Mouse (Mus musculus) gastrocnemius, postnatal 36 days (tissue): ENCODE data around the gene Trim34b. TPM values are rescaled to one million over a fixed set of nuclear protein-coding genes. Genes with fewer than 3 reads are reported as not detected.
A peak's percentile ranks its signal among the peaks of the same experiment; 100 is the strongest.
"Not testable (repeated sequence)": the region's sequence is repeated elsewhere in the genome, so short reads cannot be mapped to it uniquely, and the experiment has no call there.

Experiments
- DNase-seq, 2 experiments: peaks; one replicate each; pipeline ENCODE4 v3.0.0; 2022
- intact Hi-C: fragments of 180-260 bp; cut with DNase I; formaldehyde crosslinking; loops from one replicate; pipeline ENCODE4 v1.15.1; 2025
- long read RNA-seq, 2 experiments: library from polyadenylated mRNA; stranded (forward); transcript quantifications; one replicate each; pipeline ENCODE4 v2.0.0; 2021
- total RNA-seq, 2 experiments: library from RNA; stranded (reverse); gene quantifications; 2 replicates each; pipeline ENCODE4 v1.2.3; 2021

Trim34b gene
- under 1 TPM in 1 of 2 experiments, not detected in 1; 0.39 TPM for total RNA-seq
- long read RNA-seq, experiment 1: 0 reads
- long read RNA-seq, experiment 2: 0 reads

GRCm38 (mm10) chr7:104329171-104329570 lies at the start of gene Trim34b:
TSS of gene Trim34b (plus strand) at chr7:104329471.
- DNase-seq, intact Hi-C loops: not testable (repeated sequence)

DNA sequence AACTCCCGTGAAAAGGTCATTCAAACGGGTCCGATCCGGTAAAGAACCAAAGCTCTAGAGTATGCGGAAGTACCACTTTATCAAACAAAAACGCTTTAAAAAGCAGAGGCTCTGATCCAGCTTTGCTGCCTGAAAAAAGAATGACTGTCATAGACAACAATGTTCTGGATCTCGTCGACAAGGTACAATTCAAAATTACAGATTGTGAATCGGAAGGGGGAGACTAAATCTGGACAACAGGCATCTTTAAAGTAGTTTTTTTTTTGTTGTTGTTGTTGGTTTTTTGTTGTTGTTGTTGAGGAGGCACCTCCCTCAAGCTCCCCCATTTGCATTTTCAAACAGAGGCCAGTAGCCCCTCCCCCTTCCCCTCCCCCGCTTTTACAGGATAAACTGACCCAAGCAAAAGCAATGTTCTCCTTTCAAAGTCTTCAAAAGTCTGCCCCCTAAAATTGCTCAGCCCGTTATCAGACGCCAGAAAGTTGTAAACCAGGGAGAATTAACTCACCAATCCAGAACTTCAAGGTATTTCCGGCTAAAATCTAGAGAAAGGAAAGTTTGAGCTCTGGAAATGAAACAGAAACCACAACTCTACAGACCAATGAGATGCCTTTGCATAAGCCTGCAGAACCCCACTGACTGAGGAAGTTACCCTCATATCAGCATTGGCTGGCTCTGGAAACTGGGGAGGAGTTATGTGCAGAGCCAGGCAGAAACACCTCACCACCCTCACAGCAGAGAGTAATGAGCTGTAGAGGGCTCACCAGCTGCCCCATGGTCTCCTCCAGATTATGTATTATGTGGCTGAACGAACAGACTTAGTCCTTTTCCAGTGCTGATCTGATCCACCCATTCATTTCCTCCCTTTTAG lies 41.5 kb upstream of the Trim34b start, which contains the start of gene Trim5:
Gene Trim5 (minus strand): TSS at position 519 of the 868 bp plus-strand sequence.
- DNase-seq: not testable (repeated sequence)

DNA sequence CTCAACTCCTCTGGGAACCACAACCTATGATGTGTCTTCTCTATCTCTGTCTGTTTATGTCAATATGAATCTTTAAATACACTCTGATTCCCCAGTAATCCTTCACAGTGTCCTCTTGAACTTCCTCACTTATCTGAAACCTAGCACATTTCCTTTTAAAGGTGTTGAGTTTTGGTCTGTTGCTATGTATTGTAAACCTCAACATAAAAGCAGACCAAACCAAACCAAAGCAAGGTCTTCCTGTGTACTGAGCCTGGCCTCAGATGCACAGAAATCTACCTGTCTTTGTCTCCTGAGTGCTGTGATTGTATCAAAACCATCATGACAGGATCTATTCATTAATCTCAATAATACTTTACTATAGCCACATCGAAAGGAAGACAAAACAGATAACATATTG lies 38.6 kb upstream of the Trim34b start:
- no peak for DNase-seq
- intact Hi-C loops: no loop called here

More for the DNA sequence above, 41.5 kb upstream of the Trim34b start, which contains the start of gene Trim5:
- intact Hi-C loops: not testable (repeated sequence)

DNA sequence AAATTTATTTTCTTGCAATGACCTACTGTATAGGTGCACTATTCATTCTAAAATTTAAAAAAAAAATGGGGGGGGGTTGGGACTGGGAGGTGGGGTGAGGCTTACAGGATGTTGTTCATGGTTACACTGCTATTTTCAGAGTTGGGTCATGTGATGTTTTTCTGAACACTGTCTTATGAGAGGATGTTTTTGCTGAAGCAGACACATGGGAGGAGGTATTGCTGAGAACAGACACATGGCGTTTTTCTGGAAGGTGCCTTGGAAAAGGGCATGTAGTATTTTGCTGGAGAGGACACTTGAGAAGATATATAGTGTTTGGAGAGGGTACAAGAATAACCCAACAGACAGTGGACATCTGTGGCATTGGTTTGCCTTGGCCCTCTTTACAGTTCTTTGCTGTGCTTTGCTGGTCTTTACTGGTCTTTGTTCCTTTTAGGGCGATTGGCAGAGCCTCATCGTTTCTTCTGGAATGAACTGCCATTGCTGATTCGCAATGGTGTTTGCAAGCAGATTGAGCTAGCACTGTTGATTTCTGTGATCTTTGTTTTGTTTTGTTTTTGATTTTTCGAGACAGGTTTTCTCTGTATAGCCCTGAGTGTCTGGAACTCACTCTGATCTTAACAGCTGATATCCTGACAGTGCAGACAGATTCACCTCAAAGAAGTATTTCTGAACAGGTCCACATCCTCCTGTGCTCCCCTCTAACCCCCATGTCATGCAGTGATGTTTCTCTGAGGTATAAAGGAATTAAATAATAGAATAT lies 37.5 kb upstream of the Trim34b start:
- intact Hi-C loops: no loop called here
- DNase-seq: no peak

GRCm38 (mm10) chr7:104314796-104315353 lies 14.4 kb upstream of the Trim34b start:
- intact Hi-C loops: no loop called here
- no peak for DNase-seq

DNA sequence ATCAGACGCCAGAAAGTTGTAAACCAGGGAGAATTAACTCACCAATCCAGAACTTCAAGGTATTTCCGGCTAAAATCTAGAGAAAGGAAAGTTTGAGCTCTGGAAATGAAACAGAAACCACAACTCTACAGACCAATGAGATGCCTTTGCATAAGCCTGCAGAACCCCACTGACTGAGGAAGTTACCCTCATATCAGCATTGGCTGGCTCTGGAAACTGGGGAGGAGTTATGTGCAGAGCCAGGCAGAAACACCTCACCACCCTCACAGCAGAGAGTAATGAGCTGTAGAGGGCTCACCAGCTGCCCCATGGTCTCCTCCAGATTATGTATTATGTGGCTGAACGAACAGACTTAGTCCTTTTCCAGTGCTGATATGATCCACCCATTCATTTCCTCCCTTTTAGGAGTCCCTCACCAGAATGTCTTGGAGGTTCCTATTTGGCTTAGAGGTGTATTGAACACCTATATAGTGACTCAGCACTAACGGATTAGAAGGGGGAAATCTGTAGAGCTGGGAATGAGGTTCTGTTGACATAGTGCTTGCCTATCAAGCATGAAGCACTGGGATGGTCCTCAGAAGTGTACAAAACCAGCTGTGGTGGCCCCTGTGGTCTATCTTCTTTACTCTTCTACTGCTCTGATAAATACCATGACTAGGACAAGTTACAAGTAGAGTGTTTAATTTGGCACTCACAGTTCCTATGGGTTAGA lies 13.7 kb upstream of the Trim34b start, which contains the start of gene Trim12a:
Gene Trim12a (minus strand): TSS at position 98 of the 712 bp plus-strand sequence.
- DNase-seq, intact Hi-C loops: not testable (repeated sequence)

DNA sequence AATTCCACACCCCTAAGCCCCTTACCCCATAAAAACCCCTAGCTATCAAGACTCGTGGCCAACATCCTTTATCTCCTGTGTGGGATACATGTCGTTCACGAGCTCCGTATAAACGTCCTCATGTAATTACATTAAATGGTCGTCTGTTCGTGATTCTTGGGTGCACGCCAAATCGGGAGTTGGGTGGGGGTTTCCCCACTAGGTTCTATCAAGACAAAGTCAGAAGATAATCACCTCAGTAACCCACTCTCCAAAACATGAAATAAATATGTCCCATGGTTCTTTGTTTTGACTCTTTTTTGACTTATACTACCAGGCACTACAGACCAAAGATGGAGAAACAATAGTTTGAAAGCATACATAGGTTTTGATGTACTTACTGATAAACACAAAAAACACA lies 7.2 kb upstream of the Trim34b start:
- intact Hi-C loops: no loop called here
- no peak for DNase-seq

DNA sequence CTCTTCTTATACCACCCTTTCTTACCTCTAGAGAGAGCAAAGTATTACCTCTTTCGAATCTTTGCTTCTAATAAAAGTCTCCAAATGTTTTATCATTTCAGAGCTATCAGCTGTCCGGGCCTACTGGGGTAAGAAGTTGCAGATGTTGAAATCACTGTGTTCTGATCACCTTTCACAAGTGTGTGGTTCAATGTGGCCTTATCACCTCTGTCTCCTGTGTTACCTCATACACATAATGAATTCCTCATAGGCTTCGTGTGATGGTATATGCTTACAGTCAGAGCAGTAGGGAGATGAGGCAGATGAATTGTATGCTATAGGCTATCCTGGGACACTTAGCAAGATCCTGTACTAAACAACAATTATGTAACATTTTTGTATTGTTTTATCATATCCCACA lies 6.3 kb downstream of the Trim34b start:
- DNase-seq, intact Hi-C loops: not testable (repeated sequence)

- DNase-seq, intact Hi-C loops: not testable (repeated sequence)
Observed at GRCm38 (mm10) chr7:104340744-104341143, 11.5 kb downstream of the Trim34b start.

DNA sequence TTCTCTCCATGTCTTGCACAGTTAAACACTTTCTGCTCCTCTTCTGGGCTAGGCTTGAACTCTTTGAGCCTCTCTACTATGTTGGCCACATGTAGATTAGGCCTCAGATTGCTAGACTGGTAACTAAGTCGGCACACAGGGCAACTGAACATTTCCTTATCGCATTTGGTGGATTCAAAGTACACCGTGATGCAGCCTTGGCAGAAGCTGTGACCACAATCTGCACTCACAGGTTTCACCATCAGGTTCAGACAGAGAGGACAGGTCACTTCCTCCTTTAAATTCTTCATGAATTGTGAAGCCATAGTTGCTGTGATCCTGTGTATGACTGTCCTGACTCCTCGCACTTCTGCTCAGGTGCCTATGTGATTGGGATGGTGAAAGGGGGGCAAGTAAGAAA lies 18.8 kb downstream of the Trim34b start:
- intact Hi-C loops, DNase-seq: not testable (repeated sequence)

GRCm38 (mm10) chr7:104352717-104353599 lies 23.7 kb downstream of the Trim34b start, which contains the start of gene Trim12c:
TSS of gene Trim12c (minus strand) at chr7:104353362.
- peak; percentile 40 to 50 for DNase-seq
- intact Hi-C loops: no loop called here

DNA sequence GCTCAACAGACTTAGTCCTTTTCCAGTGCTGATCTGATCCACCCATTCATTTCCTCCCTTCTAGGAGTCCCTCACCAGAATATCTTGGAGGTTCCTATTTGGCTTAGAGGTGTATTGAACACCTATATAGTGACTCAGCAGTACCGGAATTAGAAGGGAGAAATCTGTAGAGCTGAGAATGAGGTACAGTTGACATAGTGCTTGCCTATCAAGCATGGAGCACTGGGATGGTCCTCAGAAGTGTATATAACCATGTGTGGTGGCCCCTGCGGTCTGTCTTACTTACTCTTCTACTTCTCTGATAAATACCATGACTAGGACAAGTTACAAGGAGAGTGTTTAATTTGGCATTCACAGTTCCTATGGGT lies 24.3 kb downstream of the Trim34b start:
- intact Hi-C loops: no loop called here

GRCm38 (mm10) chr7:104366339-104366738 lies 37.1 kb downstream of the Trim34b start:
- DNase-seq: no peak
- intact Hi-C loops: no loop called here

More for the DNA sequence above, 24.3 kb downstream of the Trim34b start:
- no peak for DNase-seq

DNA sequence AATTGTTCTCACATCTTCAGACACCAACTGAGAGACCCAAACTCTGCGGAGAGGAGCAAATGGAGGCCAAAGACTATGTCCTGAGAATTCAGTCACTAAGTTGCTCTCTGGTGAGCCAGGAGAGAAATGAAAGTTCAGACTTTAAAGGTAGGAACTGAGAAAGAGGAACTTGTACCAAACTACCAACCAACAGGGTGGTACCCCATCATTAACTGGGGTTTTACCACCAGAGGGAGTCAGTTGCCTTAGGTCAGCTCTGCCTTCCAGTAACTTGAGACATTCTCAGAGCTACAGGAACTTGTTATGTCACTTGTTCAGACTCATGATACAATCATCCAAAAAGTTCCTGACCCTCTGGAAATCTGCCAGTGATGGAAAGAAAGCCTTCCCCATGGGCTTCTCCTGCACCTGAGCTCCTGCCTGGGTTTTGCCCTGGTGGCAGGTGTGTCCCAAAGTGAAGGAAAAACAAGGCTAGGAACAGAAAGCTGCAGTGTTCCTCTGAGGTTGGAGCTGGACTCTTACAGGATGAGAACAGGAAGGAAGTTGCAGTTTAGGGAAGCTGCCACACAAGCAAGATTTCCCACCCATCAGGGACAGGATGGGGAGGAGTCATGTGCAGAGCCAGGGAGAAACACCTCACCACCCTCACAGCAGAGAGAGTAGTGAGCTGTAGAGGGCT lies 40.6 kb downstream of the Trim34b start, which contains the start of gene Trim30b:
Gene Trim30b (minus strand): TSS at position 149 of the 679 bp plus-strand sequence.
- DNase-seq: no peak
- intact Hi-C loops: no loop called here
